Mouse (Mus musculus) gastrocnemius, adult 18-20 months (tissue): ENCODE measurements around the gene Minos1. TPM values are rescaled to one million over a fixed set of nuclear protein-coding genes. Genes with fewer than 3 reads are reported as not detected.

ENCODE experiments used
- DNase-seq: peaks from one replicate; pipeline ENCODE4 v3.0.0; 2021; ENCODE audit warnings: low spot score
- total RNA-seq, 2 experiments: library from RNA; stranded (reverse); gene quantifications; 2 replicates each; pipeline ENCODE4 v1.2.3; 2021

Minos1 gene
- total RNA-seq, 2 experiments from 2014 or later = 310 to 342 TPM

GRCm38 (mm10) chr4:139074060-139074459, 56.9 kb downstream of the Minos1 start:
- peak; percentile 60 for DNase-seq

GRCm38 (mm10) chr4:139068287-139068686, 62.6 kb downstream of the Minos1 start:
- DNase-seq = no peak

GRCm38 (mm10) chr4:139064831-139065230, 66.1 kb downstream of the Minos1 start:
- DNase-seq = no peak

GRCm38 (mm10) chr4:139059569-139059968, 71.3 kb downstream of the Minos1 start:
- no peak for DNase-seq

- no peak for DNase-seq
Measured at GRCm38 (mm10) chr4:139058029-139058428, 72.9 kb downstream of the Minos1 start.

GRCm38 (mm10) chr4:139057291-139057690, 73.6 kb downstream of the Minos1 start:
- no peak for DNase-seq

- no peak for DNase-seq
Measured at GRCm38 (mm10) chr4:139055744-139056143, 75.2 kb downstream of the Minos1 start.

- DNase-seq = no peak
Measured at GRCm38 (mm10) chr4:139055336-139055735, 75.6 kb downstream of the Minos1 start.

- DNase-seq = no peak
Measured at GRCm38 (mm10) chr4:139054300-139054923, 76.5 kb downstream of the Minos1 start.

- no peak for DNase-seq
Measured at GRCm38 (mm10) chr4:139053391-139053790, 77.5 kb downstream of the Minos1 start.

- no peak for DNase-seq
Measured at GRCm38 (mm10) chr4:139052796-139053195, 78.1 kb downstream of the Minos1 start.

Other genes starting within 250 kb of the Minos1 start
- gene Otud3, start 217.2 kb downstream of the Minos1 start, total RNA-seq = 10 to 100 TPM; 16.2 to 17.6 TPM
- gene Rnf186, start 164.0 kb downstream of the Minos1 start, total RNA-seq = not detected
- gene Tmco4, start 158.2 kb downstream of the Minos1 start, total RNA-seq = 10 to 100 TPM; 10.2 to 14.3 TPM
- gene Htr6, start 55.5 kb downstream of the Minos1 start, total RNA-seq = not detected
- gene Nbl1, start 38.1 kb downstream of the Minos1 start, total RNA-seq = 10 to 100 TPM; 18.5 to 29.9 TPM
- 100 to 1,000 TPM; 416 to 422 TPM for gene Capzb, start 61.8 kb upstream of the Minos1 start, total RNA-seq
- gene Pqlc2, start 179.6 kb upstream of the Minos1 start, total RNA-seq = 1 to 10 TPM; 5.6 to 7.8 TPM
- 10 to 100 TPM; 32.5 to 34.9 TPM for gene Akr7a5, start 179.6 kb upstream of the Minos1 start, total RNA-seq
- 10 to 100 TPM; 30.5 to 31.4 TPM for gene Mrto4, start 221.5 kb upstream of the Minos1 start, total RNA-seq
- 10 to 100 TPM; 28.7 to 32.7 TPM for gene Emc1, start 221.5 kb upstream of the Minos1 start, total RNA-seq
- gene Ubr4, start 221.5 kb upstream of the Minos1 start, total RNA-seq = 100 to 1,000 TPM; 109 to 115 TPM